Mouse (Mus musculus): ENCODE data around the gene Srebf2.
"Not testable (repeated sequence)": the region's sequence is repeated elsewhere in the genome, so short reads cannot be mapped to it uniquely, and the experiment has no call there.

The Srebf2 gene

DNA sequence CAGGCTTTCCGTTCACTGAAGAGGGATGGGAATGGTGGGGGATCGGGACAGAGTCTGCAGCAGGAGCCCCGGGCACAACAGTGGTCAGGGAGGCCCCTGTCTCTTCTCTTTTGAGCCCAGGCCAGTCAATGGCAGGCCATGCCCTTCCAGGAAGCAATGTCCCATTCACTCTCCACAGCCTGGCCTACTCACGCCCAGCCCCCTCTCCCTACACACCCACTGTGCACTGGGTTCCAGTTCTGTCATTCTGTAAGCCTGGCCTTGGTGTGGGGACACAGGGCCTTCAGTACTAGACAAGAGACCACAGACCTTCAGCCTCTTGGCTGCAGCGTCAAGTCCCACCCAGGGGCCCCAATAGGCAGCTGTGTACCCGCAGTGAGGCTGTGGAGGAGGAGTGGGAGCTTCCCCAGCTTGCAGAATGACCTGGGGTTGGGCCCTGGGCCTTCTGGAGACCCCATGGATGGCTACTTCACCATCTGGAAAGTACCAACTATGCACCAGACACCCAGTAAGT lies 83.2 kb downstream of the Srebf2 start:
- no peak for DNase-seq

DNA sequence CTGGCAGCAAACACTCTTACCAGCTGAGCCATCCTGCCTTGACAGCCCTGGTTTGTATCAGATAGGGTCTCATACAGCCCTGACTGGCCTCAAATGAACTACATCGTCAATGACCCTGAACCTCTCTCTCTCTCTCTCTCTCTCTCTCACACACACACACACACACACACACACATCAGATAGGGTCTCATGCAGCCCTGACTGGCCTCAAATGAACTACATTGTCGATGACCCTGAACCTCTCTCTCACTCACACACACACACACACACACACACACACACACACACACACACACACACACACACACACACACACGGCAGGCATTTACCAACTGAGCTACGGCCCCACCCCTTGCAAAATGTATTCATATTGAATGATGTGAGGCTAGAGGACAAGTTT lies 84.1 kb downstream of the Srebf2 start:
- DNase-seq: no peak

DNA sequence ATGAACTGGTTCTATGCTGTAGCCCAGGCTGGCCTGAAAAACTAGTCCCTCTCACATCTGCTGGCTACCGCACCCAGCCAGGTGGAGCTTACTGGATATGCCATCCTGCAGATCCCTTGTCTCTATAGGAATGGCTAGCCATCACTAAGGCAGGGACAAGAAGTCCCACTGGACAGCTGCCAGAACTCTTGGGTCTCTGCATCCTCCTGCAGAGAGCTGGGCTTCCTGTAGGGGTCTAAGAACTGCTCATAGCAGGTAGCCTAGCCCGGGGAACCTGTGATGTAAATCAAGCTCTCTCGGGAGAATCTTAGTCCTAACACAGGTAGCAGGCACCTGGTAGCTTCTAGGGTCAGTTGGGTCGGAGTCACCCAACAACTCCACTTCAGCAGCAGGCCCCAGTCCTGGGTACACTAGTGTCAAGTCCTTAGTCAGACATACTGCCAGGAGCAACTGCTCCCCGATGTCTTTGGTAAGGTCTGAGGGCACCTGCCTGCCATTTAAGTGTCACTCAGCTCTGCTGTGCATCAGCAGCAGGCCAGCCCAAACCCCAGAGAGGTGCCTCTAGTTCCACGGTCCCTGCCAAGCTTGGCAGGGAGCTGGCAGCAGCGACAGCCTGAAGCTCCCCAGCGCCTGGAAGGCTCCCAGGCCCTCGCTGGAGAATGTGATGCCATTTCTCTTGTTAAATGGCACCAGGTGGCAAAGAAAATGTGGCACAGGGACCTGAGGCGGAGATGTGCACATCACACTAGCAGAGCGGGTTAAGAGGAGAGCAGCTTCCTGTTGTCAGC lies 84.8 kb downstream of the Srebf2 start:
- peak; percentile 76 for DNase-seq

DNA sequence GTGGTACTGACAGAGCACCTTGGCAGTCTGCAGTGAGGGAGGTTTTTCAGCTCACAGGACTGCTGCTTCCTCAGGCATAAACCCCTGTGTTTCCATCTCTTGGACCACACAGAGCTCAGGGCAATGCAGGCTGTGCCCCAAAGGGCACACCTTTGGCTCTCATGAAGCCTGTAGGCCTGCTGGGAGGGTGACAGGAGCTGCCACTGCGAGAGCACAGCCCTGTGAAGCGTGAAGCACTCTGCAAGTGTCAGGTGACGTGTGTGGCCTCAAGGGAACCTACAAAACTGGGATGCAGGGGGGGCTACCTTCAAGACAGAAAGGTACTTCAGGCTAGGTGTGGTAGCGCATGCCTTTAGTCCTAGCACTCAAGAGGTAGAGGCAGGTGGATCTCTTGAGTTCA lies 85.7 kb downstream of the Srebf2 start:
- no peak for DNase-seq

DNA sequence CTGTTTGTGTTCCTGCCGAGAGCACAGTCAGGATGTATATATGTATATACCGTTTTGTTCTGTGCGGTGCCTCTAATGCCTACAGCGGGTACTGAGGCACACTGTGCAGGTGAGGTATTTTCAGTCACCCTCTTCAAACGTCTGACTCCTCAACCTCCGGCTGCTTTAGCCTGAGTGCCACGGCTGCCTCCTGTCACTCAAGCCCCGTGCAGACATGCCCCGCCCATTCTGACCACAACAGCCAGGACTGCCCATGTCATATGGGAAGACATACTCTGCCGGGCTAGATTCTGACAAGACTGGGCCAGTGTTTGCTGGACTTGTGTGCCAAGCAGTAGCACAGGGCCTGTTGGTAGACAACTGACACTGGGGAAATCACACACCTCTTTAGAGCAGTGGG lies 88.7 kb downstream of the Srebf2 start:
- no peak for DNase-seq

DNA sequence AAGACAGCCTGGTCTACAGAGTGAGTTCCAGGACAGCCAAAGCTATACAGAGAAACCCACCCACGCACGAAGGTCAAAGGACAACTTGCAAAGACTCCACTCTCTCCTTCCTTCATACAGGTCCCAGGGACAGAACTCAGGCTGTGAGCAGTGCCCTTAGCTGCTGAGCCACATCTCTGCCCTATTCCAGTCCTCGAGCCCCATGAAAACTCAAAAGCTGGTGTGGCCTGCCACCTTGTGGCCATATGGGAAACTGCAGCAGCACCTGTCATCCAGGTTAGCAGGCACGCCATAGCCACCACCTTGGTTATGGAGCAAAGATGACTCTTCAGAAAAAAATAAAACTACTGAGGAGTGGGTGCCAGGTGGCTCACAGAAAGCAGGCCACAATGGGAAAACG lies 89.6 kb downstream of the Srebf2 start:
- peak; percentile 66 for DNase-seq

DNA sequence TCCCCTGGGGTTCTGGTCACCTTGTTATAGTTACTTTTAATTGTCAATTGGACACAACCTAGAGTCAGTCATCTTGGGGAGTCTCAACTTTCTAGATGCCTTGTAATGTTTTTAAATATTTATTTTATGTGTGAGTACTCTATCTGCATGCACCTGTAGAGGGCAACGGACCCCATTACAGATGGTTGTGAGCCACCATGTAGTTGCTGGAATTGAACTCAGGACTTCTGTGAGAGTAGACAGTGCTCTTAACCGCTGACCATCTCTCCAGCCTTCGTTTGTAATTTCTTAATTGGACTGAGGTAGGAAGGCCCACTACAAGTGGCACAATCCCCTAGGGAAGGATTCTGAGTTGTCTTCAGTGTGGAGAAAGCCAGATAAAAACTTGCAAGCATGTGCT lies 96.3 kb downstream of the Srebf2 start:
- DNase-seq: no peak

DNA sequence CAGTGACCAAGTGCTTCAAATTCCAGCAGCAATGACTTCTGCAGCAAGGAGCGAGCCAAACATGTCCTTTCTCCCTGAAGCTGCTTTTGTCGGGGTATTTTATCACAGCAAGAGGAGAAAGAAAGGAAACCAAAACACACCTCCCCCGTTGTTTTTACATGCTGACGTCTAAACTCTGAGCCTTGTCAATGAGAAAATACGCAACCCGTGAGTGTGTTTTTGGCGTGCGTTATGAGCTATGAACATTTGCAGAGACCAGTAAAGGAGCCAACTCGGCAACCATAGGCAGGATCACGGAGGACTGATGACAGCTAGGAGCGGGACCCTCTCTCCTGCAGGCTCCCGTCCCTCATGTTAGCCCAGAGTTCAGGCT lies 96.7 kb downstream of the Srebf2 start:
- no peak for DNase-seq

DNA sequence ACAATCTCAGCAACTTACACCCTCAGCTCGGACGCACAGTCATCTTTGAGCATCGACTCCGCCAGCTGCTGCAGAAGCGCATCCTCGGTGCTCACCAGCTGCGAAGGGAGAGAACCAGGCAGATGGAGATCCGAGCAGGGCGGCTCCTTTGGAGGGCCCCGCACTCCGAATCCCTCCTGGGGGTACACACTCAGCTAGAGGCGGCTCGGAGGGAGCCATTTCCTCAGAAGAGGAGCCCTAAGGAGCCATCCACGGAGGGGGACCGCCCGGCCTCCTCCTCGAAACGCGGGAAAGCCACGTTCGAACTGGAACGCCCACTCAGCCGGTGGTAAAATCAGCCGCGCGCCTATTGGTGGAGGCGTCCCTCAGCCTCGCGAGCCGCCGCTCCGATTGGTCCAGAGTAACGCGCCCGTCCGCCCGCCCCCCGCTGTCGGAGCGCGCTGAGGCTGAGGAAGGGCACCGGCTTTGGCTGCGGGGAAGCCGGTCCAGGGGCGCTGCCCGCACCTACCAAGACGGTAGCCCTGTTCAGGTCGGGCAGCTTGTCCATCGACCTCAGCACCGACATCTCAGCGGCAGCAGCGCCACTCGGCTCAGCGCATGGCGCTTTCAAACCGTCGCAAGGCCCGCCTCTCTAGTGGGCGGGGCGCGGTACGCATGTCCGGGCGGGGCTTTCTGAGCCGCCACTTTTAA lies 97.3 kb downstream of the Srebf2 start, which contains the start of gene Cenpm:
Gene Cenpm, minus strand, starts transcription at position 634 of the 690 bp plus-strand sequence.
- DNase-seq: peak; percentile 87

DNA sequence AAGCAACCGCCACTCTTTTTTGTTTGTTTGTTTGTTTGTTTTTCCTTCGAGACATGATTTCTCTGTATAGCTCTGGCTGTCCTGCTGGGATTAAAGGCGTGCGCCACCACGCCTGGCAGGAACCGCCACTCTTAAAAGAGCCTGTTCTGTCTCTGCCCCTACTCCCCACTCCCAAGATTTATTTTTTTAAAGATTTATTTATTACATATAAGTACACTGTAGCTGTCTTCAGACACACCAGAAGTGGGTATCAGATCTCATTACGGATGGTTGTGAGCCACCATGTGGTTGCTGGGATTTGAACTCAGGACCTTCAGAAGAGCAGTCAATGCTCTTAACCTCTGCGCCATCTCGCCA lies 97.8 kb downstream of the Srebf2 start:
- DNase-seq: not testable (repeated sequence)

DNA sequence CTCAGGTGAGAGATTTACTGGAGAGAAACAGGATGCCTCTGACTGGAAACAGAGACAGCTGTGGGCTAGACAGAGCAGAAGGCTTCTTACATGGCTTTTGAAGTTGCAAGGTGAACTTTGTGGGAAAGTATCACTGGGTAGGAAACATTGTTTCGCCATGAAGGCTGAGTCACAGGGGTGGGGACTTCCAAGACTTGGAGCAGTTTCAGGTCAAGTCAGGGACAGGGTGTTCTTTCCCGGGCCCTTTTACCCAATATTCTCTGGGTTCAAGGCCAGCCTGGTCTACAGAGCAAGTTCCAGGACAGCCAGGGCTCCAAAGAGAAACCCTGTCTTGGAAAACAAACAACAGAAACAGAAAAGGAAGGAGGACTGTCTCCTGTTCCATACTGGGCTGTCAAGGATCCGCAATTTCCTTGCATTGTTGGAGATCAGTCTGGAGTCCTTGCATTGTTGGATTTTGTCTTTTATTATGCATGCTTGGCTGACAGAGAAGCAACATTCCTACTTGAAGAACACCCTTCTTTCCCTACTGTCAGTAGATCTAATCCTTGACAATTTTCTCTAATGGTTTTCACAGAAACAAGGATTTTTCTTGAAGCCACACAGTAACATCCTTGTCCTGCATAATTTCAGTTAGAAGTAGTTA lies 100.3 kb downstream of the Srebf2 start:
- no peak for DNase-seq

DNA sequence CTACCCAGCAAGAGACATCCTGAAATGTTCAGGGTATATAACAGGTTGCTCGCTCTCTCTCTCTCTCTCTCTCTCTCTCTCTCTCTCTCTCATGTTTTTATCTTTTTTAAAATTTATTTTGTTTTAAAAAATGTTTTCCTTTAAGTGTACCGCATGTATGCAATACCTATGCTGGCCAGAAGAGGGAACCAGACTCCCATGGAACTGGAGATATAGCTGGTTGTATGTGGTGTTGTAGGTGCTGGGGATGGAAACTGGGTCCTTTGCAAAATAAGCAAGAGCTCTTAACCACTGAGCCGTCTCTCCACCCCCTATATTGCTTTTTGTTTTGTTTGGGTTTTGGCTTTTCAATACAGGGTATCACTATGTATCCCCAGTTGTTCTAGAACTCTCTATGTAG lies 104.6 kb downstream of the Srebf2 start:
- DNase-seq: no peak

DNA sequence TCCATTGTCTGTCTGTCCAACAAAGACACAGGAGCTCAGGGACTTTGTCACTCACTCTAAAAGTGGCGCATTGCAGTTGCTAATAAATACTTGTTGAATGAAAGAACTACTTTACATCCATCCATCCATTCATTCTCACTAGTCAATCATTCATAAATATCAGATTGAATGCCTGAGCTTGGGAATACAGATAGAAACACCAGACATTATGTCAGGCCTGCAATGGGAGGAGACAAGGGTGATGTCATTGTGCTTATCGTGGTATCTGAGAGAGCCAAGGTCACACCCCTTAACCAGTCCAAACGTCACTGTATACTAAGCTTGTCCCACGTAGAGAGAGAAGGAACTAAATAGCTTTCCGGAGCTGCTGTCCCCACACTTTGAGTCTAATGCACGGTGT lies 105.1 kb downstream of the Srebf2 start, which contains the start of gene 1500009C09Rik:
Gene 1500009C09Rik, plus strand, starts transcription at position 301 of the 400 bp plus-strand sequence.
- DNase-seq: no peak

Measured in layer of hippocampus, adult 9-11 months (tissue).